Mouse (Mus musculus): ENCODE measurements around the gene Pde4d. TPM values are rescaled to one million over a fixed set of nuclear protein-coding genes. Genes with fewer than 3 reads are reported as not detected.

Gene Pde4d
- polyA plus RNA-seq, 1 experiment: 15.1 TPM

DNA sequence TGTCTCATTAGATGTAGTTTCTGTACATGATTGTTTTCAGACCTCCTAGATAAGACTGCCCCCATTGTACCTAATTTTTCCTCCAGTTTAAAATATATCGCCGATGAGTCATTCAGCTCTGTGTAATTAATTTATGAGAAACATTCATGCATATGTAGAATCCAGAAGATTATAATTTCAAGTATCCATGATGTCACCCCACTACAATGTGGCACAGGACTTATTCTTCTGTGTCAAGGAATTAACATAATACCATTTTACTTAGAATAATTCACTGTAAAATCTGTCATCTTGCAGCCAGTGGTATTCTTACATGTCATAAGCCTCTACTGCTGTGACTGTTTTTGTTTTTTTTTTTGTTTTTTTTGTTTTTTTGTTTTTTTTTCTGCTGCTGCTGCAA is 1244.5 kb downstream of the Pde4d start:
- no peak overlapping the region for H3K4me3 ChIP-seq (ENCODE audit: insufficient read depth, poor library complexity, severe bottlenecking)
- H3ac ChIP-seq (ENCODE audit: control insufficient read depth, insufficient read length, low read depth): no peak overlapping the region
- H3K79me2 ChIP-seq (ENCODE audit: control insufficient read depth, insufficient read depth): peaks cover 80% of the 10 kb centered on the region
- TF ChIP-seq MYOG (IDR thresholded peaks at IDR 0.05; ENCODE audit: control insufficient read depth, extremely low read depth, insufficient read length) (no peak), CTCF (IDR thresholded peaks at IDR 0.05; ENCODE audit: control insufficient read depth, insufficient read depth, insufficient read length) (no peak), FOSL1 (IDR thresholded peaks at IDR 0.05; ENCODE audit: insufficient read depth, low read length, poor library complexity, severe bottlenecking) (peak; percentile 39), CEBPB (IDR thresholded peaks at IDR 0.05; ENCODE audit: low read depth) (no peak), MAX (IDR thresholded peaks at IDR 0.05) (no peak), USF1 (IDR thresholded peaks at IDR 0.05; ENCODE audit: low read depth) (no peak), MYOD1 (IDR thresholded peaks at IDR 0.05; ENCODE audit: control insufficient read depth, insufficient read length, low read depth) (no peak)
- peaks cover 46% of the 10 kb centered on the region for H3K79me3 ChIP-seq (ENCODE audit: low read depth)
- no peaks in the 10 kb centered on the region for H3K27me3 ChIP-seq (ENCODE audit: control insufficient read depth, insufficient read depth, insufficient read length)
- H3K36me3 ChIP-seq (ENCODE audit: control insufficient read depth, insufficient read depth): peaks cover 19% of the 10 kb centered on the region

DNA sequence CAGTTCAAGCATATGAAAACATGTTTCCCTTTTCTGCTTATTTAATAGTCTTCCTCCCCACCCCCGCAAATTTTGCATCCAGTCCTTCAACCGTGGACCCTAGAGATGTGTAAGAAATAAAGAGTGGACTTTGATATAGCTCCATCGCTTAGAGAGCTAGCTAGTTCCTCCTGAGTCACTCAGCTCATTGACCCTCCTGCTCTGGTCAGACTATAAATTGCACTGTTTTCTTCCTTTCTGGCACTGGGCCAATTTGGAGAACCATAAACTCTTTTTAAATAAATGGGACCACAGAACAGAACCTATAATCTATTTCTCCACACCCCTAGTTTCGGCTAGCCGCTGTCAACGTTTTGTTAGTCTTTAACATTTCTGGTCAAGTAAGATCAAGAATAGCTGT is 1245.3 kb downstream of the Pde4d start:
- TF ChIP-seq USF1 (IDR thresholded peaks at IDR 0.05; ENCODE audit: low read depth) (no peak), CEBPB (IDR thresholded peaks at IDR 0.05; ENCODE audit: low read depth) (no peak), MAX (IDR thresholded peaks at IDR 0.05) (no peak), CTCF (IDR thresholded peaks at IDR 0.05; ENCODE audit: control insufficient read depth, insufficient read depth, insufficient read length) (no peak)

GRCm38 (mm10) chr13:109706141-109706540 is 1256.4 kb downstream of the Pde4d start:
- H3K79me2 ChIP-seq (ENCODE audit: control insufficient read depth, insufficient read depth): peaks cover 74% of the 10 kb centered on the region
- H3K4me3 ChIP-seq (ENCODE audit: insufficient read depth, poor library complexity, severe bottlenecking): no peak overlapping the region
- TF ChIP-seq MYOD1 (IDR thresholded peaks at IDR 0.05; ENCODE audit: control insufficient read depth, insufficient read length, low read depth) (no peak), CTCF (IDR thresholded peaks at IDR 0.05; ENCODE audit: control insufficient read depth, insufficient read depth, insufficient read length) (no peak), USF1 (IDR thresholded peaks at IDR 0.05; ENCODE audit: low read depth) (no peak), MAX (IDR thresholded peaks at IDR 0.05) (no peak), FOSL1 (IDR thresholded peaks at IDR 0.05; ENCODE audit: insufficient read depth, low read length, poor library complexity, severe bottlenecking) (no peak), MYOG (IDR thresholded peaks at IDR 0.05; ENCODE audit: control insufficient read depth, extremely low read depth, insufficient read length) (no peak), CEBPB (IDR thresholded peaks at IDR 0.05; ENCODE audit: low read depth) (no peak)
- no peak overlapping the region for H3ac ChIP-seq (ENCODE audit: control insufficient read depth, insufficient read length, low read depth)
- peaks cover 28% of the 10 kb centered on the region for H3K79me3 ChIP-seq (ENCODE audit: low read depth)
- H3K36me3 ChIP-seq (ENCODE audit: control insufficient read depth, insufficient read depth): peaks cover 23% of the 10 kb centered on the region
- no peaks in the 10 kb centered on the region for H3K27me3 ChIP-seq (ENCODE audit: control insufficient read depth, insufficient read depth, insufficient read length)

More for the DNA sequence above, 1245.3 kb downstream of the Pde4d start:
- H3K4me3 ChIP-seq (ENCODE audit: insufficient read depth, poor library complexity, severe bottlenecking): no peak overlapping the region
- H3K79me3 ChIP-seq (ENCODE audit: low read depth): peaks cover 44% of the 10 kb centered on the region
- H3K79me2 ChIP-seq (ENCODE audit: control insufficient read depth, insufficient read depth): peaks cover 80% of the 10 kb centered on the region
- H3K27me3 ChIP-seq (ENCODE audit: control insufficient read depth, insufficient read depth, insufficient read length): no peaks in the 10 kb centered on the region
- H3K36me3 ChIP-seq (ENCODE audit: control insufficient read depth, insufficient read depth): peaks cover 24% of the 10 kb centered on the region
- no peak overlapping the region for H3ac ChIP-seq (ENCODE audit: control insufficient read depth, insufficient read length, low read depth)

DNA sequence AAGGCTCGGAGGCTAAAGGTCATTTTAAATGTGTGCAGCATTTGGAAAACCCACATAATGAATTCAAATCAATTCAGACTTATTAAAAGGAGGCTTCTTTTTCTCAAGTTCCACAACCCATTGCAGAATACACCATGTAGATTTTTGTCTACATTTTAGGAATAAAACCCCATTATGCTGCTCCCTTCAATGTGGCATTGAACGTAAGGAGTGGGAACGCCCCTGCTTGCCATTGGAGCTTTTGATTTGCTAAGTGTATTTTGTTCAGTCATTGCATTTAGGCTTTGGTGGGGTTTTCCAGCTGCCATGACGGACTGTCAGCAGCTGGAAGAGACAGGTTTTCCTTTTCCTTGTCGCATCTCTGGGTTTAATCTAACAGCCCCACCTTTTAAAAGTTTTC is 1256.8 kb downstream of the Pde4d start:
- TF ChIP-seq CTCF (IDR thresholded peaks at IDR 0.05; ENCODE audit: control insufficient read depth, insufficient read depth, insufficient read length) (no peak), USF1 (IDR thresholded peaks at IDR 0.05; ENCODE audit: low read depth) (no peak), MAX (IDR thresholded peaks at IDR 0.05) (no peak), CEBPB (IDR thresholded peaks at IDR 0.05; ENCODE audit: low read depth) (no peak), FOSL1 (IDR thresholded peaks at IDR 0.05; ENCODE audit: insufficient read depth, low read length, poor library complexity, severe bottlenecking) (no peak)
- Histone ChIP-seq H3K27me3 (ENCODE audit: control insufficient read depth, insufficient read depth, insufficient read length) (no peaks in the 10 kb centered on the region), H3ac (ENCODE audit: control insufficient read depth, insufficient read length, low read depth) (no peak overlapping the region), H3K4me3 (ENCODE audit: insufficient read depth, poor library complexity, severe bottlenecking) (no peak overlapping the region), H3K36me3 (ENCODE audit: control insufficient read depth, insufficient read depth) (peaks cover 23% of the 10 kb centered on the region), H3K79me3 (ENCODE audit: low read depth) (peaks cover 29% of the 10 kb centered on the region), H3K79me2 (ENCODE audit: control insufficient read depth, insufficient read depth) (peaks cover 78% of the 10 kb centered on the region)

DNA sequence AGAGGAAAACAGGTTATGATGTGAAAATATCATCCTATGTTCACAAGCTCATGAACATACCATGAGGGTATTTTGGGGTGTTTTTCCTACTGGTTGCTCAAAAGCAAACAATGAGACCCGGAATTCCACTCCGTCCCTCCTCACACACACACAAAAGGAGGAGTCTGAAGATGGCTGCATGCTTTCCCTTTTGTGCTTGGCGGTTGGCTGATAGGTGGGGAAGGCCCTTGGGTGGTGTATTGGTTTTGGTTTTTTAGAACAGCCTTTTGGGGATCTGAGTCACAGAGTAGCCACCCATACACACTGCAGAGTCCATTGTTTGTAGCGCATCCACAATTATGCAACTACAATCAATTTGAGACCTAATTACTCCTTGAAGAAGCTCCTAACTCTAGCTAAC is 1257.4 kb downstream of the Pde4d start:
- TF ChIP-seq USF1 (IDR thresholded peaks at IDR 0.05; ENCODE audit: low read depth): no peak
- no peak for TF ChIP-seq CEBPB (IDR thresholded peaks at IDR 0.05; ENCODE audit: low read depth)
- TF ChIP-seq MYOD1 (IDR thresholded peaks at IDR 0.05; ENCODE audit: control insufficient read depth, insufficient read length, low read depth): no peak
- TF ChIP-seq MAX (IDR thresholded peaks at IDR 0.05): no peak
- no peak for TF ChIP-seq MYOG (IDR thresholded peaks at IDR 0.05; ENCODE audit: control insufficient read depth, extremely low read depth, insufficient read length)
- TF ChIP-seq CTCF (IDR thresholded peaks at IDR 0.05; ENCODE audit: control insufficient read depth, insufficient read depth, insufficient read length): no peak
- TF ChIP-seq FOSL1 (IDR thresholded peaks at IDR 0.05; ENCODE audit: insufficient read depth, low read length, poor library complexity, severe bottlenecking): no peak
- Histone ChIP-seq H3K36me3 (ENCODE audit: control insufficient read depth, insufficient read depth) (peaks cover 23% of the 10 kb centered on the region), H3K79me3 (ENCODE audit: low read depth) (peaks cover 29% of the 10 kb centered on the region), H3K79me2 (ENCODE audit: control insufficient read depth, insufficient read depth) (peaks cover 79% of the 10 kb centered on the region), H3ac (ENCODE audit: control insufficient read depth, insufficient read length, low read depth) (no peak overlapping the region), H3K27me3 (ENCODE audit: control insufficient read depth, insufficient read depth, insufficient read length) (no peaks in the 10 kb centered on the region), H3K4me3 (ENCODE audit: insufficient read depth, poor library complexity, severe bottlenecking) (no peak overlapping the region)

DNA sequence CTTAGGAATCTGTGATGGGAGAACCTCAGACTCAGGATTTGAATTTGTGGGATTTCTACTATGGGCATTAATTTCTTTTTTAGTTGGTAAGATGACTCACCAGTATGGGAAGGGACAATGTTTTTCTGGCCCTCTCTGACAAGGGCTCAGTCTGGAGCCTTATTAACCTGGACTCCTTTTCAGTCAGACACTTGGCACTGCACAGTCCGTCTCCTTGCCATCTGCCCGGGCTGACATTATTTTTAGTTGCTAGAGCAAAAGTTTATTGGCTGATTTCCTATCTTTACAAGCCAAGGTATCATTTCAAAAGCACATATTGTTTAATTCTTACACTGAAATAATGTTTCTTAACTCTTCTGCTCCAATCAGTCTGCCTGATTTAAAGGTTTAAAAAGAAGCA is 1258.6 kb downstream of the Pde4d start:
- H3K36me3 ChIP-seq (ENCODE audit: control insufficient read depth, insufficient read depth): peaks cover 23% of the 10 kb centered on the region
- no peaks in the 10 kb centered on the region for H3K27me3 ChIP-seq (ENCODE audit: control insufficient read depth, insufficient read depth, insufficient read length)
- H3ac ChIP-seq (ENCODE audit: control insufficient read depth, insufficient read length, low read depth): no peak overlapping the region
- no peak overlapping the region for H3K4me3 ChIP-seq (ENCODE audit: insufficient read depth, poor library complexity, severe bottlenecking)
- TF ChIP-seq CTCF (IDR thresholded peaks at IDR 0.05; ENCODE audit: control insufficient read depth, insufficient read depth, insufficient read length) (no peak), MYOG (IDR thresholded peaks at IDR 0.05; ENCODE audit: control insufficient read depth, extremely low read depth, insufficient read length) (no peak), CEBPB (IDR thresholded peaks at IDR 0.05; ENCODE audit: low read depth) (no peak), MAX (IDR thresholded peaks at IDR 0.05) (no peak), FOSL1 (IDR thresholded peaks at IDR 0.05; ENCODE audit: insufficient read depth, low read length, poor library complexity, severe bottlenecking) (no peak), MYOD1 (IDR thresholded peaks at IDR 0.05; ENCODE audit: control insufficient read depth, insufficient read length, low read depth) (no peak), USF1 (IDR thresholded peaks at IDR 0.05; ENCODE audit: low read depth) (no peak)
- peaks cover 76% of the 10 kb centered on the region for H3K79me2 ChIP-seq (ENCODE audit: control insufficient read depth, insufficient read depth)
- peaks cover 27% of the 10 kb centered on the region for H3K79me3 ChIP-seq (ENCODE audit: low read depth)
